ENCODE assay signal across 9 mouse cellular contexts in the genomic region with DNA sequence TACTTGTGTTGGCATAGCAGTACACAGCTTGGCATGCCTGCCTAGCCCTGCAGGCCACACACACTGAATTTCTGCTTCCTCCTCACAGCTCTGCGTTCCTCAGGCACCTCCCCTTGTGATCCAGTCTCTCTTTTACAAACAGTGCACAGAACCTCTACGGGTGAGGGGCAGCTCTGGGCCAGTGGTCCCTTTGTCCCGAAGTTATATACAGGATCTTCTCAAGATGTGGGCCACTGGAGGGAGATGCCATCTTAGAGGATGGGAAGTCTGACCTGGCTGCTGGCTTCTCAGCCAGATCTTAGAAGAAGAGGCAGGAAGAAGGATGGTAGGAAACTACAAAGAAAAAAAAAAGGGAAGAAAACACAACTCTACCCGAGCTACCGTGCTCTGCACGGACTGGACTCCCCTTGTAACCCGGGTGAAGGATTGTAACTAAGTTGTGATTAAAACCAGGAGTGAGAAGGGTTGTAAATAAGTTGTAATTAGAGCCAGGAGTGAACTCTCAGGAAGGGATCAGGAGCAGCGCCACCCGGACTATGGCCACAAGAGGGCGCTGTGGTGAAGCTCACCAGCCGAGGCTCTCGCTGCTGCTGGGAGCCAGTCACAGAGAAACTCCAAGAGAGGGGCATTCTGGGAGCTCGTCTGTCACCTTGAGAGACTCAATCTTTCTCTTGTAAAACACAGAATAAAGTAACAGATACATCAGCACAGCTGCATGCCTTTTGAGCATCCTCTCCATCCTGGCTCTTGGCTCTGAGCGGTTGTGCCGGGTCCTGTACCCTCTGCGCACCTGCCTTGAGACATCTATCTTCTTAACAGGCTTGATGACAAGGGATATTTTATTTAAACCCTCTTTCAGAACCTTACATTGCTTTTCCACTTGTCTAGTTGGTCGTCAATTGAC.
DNase-seq lines count a peak whose midpoint lies in the region; ATAC-seq and TF ChIP-seq lines count a peak whose summit lies in the region.
"Had no signal": no experiment of that assay in that cellular context is flagged by ENCODE, and none has a peak within 500 bp of the region (broad histone marks: within the 10 kb centered on the region; RNA-seq: fewer than 3 reads in every experiment).

No protein-coding gene starts in this region.

- 19% methylated on average over 17 of the region's 17 CpGs for WGBS in forebrain, embryonic 13.5 days
- 21% methylated on average over 17 of the region's 17 CpGs for WGBS in lung, adult 2 months

- TF ChIP-seq CTCF in lung, adult 2 months (IDR thresholded peaks at IDR 0.05; ENCODE audit: insufficient read depth, low read length): peak; percentile 82

- no peak overlapping the region; the same call in 1 of the 2 replicates for H3K9ac ChIP-seq in ES-E14 (ENCODE audit: insufficient read depth, low read depth, low read length, poor library complexity, severe bottlenecking)
- no peak overlapping the region for H3K9ac ChIP-seq in forebrain, embryonic 13.5 days
- H3K9ac ChIP-seq: liver, embryonic 15.5 days had no signal

- H3K9me3 ChIP-seq in ES-E14 (ENCODE audit: control insufficient read depth, insufficient read depth, low read depth, low read length): no peaks in the 10 kb centered on the region
- no peaks in the 10 kb centered on the region for H3K9me3 ChIP-seq in forebrain, embryonic 13.5 days (replicated peaks)
- H3K9me3 ChIP-seq: liver, embryonic 15.5 days had no signal

- DNase-seq in ES-E14 (ENCODE audit: low read depth, low spot score): peak; percentile 67
- DNase-seq in c-Kit-positive CD71-positive TER-119-positive erythroid progenitor cells, embryonic 14.5 days (ENCODE audit: low spot score): peak; percentile 44
- peak; percentile 89 to 93 for DNase-seq in heart, postnatal 14 days
- peak; percentile 78 to 94 for DNase-seq in kidney, postnatal 36 days
- peak; percentile 85 for DNase-seq in lung, adult 2 months
- peak; percentile 74 for DNase-seq in ovary, postnatal 10 days (ENCODE audit: low spot score)
- peak; percentile 84 for DNase-seq in thymus, postnatal 14 days

- ATAC-seq in forebrain, embryonic 13.5 days: peak; percentile 76

- H3K36me3 ChIP-seq in ES-E14 (ENCODE audit: control insufficient read depth, insufficient read depth, low read length, poor library complexity, severe bottlenecking): no peaks in the 10 kb centered on the region
- H3K36me3 ChIP-seq in forebrain, embryonic 13.5 days (ENCODE audit: poor library complexity, severe bottlenecking): no peaks in the 10 kb centered on the region
- H3K36me3 ChIP-seq: liver, embryonic 15.5 days had no signal

- no peak overlapping the region for H3K27ac ChIP-seq in ES-E14 (ENCODE audit: insufficient read depth, low read depth, low read length, poor library complexity, severe bottlenecking)
- H3K27ac ChIP-seq in forebrain, embryonic 13.5 days: peak overlapping the region; percentile 31; the same call in 1 of the 2 replicates
- H3K27ac ChIP-seq: liver, embryonic 15.5 days had no signal

- no peak for TF ChIP-seq POLR2A in lung, adult 2 months (IDR thresholded peaks at IDR 0.05; ENCODE audit: borderline replicate concordance, extremely low read depth, low read depth, low read length)

- intact Hi-C loops in heart, postnatal 14 days (cut with DNase I): loop anchor here (2.0 to 5.0 kb wide), 3 partner anchors 109 to 689 kb away; partner anchors contain the start of gene Sipa1l2

- in situ Hi-C loops in ES-E14 (cut with MboI; ENCODE audit: low sequenced_read_pairs in 2 of 2, unreplicated experiment in 2 of 2): loop anchor here (5.0 to 25.0 kb wide), 3 partner anchors 379 to 681 kb away; partner anchors contain the start of gene Sipa1l2 (in 1 of the 2)

- H3K4me2 ChIP-seq in forebrain, embryonic 13.5 days: no peak overlapping the region; the same call in 1 of the 2 replicates
- H3K4me2 ChIP-seq: liver, embryonic 15.5 days had no signal

- H3K4me1 ChIP-seq in ES-E14 (ENCODE audit: control insufficient read depth in 2 of 2, insufficient read depth in 2 of 2, low read length in 2 of 2, poor library complexity in 1 of 2): peaks cover 0 to 2% of the 10 kb centered on the region in 2 experiments; a peak in 1 of 4 replicates
- peaks cover 20% of the 10 kb centered on the region for H3K4me1 ChIP-seq in forebrain, embryonic 13.5 days
- H3K4me1 ChIP-seq in lung, adult 2 months (ENCODE audit: control insufficient read depth, insufficient read depth, low read length): 0 out of 2 replicates have a peak, but pooled peaks cover 2% of the 10 kb centered on the region
- H3K4me1 ChIP-seq: liver, embryonic 15.5 days had no signal

- H3K27me3 ChIP-seq in forebrain, embryonic 13.5 days: 0 out of 2 replicates have a peak, but pooled peaks cover 3% of the 10 kb centered on the region

- no peak overlapping the region for H3K4me3 ChIP-seq in ES-E14 (ENCODE audit: insufficient read depth in 1 of 2, low read depth in 1 of 2, low read length in 2 of 2, poor library complexity in 1 of 2, severe bottlenecking in 1 of 2)
- H3K4me3 ChIP-seq in forebrain, embryonic 13.5 days: no peak overlapping the region
- no peak overlapping the region for H3K4me3 ChIP-seq in lung, adult 2 months (replicated peaks; ENCODE audit: extremely low read depth, low read depth, low read length)
- H3K4me3 ChIP-seq: liver, embryonic 15.5 days had no signal

TF ChIP-seq in ES-E14, 5 proteins besides CTCF, POLR2A, EP300 and RAD21:
- TF ChIP-seq ZC3H11A (IDR thresholded peaks at IDR 0.05; ENCODE audit: borderline replicate concordance, low read depth, low read length) (peak; percentile 80), ZNF384 (IDR thresholded peaks at IDR 0.05; ENCODE audit: low read depth, low read length) (no peak)
